Mouse (Mus musculus) embryonic fibroblast, embryonic 13.5 days (primary cell): ENCODE data around the gene 1700092M07Rik.

ENCODE experiments used
- CTCF ChIP-seq: IDR thresholded peaks from 2 replicates; pipeline ENCODE4 v1.5.1; 2011; ENCODE audit warnings: mild to moderate bottlenecking, control low read depth, low read length, moderate library complexity, borderline replicate concordance; ENCODE audit not compliant: insufficient read depth
- POLR2A ChIP-seq: IDR thresholded peaks from 2 replicates; pipeline ENCODE4 v1.6.1; 2011; ENCODE audit warnings: low read depth, mild to moderate bottlenecking, control low read depth, low read length, moderate library complexity

GRCm38 (mm10) chr19:8714653-8715481 lies 25.7 kb upstream of the 1700092M07Rik start:
- TF ChIP-seq POLR2A: no peak
- TF ChIP-seq CTCF: no peak
